Comparison of ENCODE assay signal across 7 mouse cellular contexts in genomic region chr10:79855558-79856184, GRCm38 (mm10). TPM values are rescaled to one million over a fixed set of nuclear protein-coding genes. Genes with fewer than 3 reads are reported as not detected.
DNase-seq lines count a peak whose midpoint lies in the region; ATAC-seq and TF ChIP-seq lines count a peak whose summit lies in the region.

No protein-coding gene starts in this region.

- H3K4me3 ChIP-seq in cortical plate, adult 2 months (ENCODE audit: insufficient read depth, low read length): peak overlapping the region; percentile 86
- H3K4me3 ChIP-seq in hindbrain, postnatal 0 days (ENCODE audit: low read length): peak overlapping the region; percentile 96
- peak overlapping the region; percentile 72 to 80 for H3K4me3 ChIP-seq in liver, embryonic 14.5 days (ENCODE audit: insufficient read depth in 1 of 2, low read depth in 2 of 2, low read length in 2 of 2)

- 3% methylated on average over 10 of the region's 10 CpGs for WGBS in hindbrain, postnatal 0 days
- under 1% methylated on average over 10 of the region's 10 CpGs for WGBS in liver, embryonic 14.5 days (ENCODE audit: insufficient replicate concordance)

- peaks cover 23% of the 10 kb centered on the region for H3K4me1 ChIP-seq in cortical plate, adult 2 months (ENCODE audit: control insufficient read depth, insufficient read depth, low read length)
- H3K4me1 ChIP-seq in hindbrain, postnatal 0 days (ENCODE audit: insufficient read depth, low read length): peaks cover 52% of the 10 kb centered on the region
- H3K4me1 ChIP-seq in liver, embryonic 14.5 days (replicated peaks; ENCODE audit: control insufficient read depth in 2 of 2, insufficient read depth in 2 of 2, low read length in 1 of 2): peaks cover 28 to 48% of the 10 kb centered on the region in 2 experiments

- no peak for TF ChIP-seq CTCF in cortical plate, adult 2 months (IDR thresholded peaks at IDR 0.05; ENCODE audit: extremely low read depth, insufficient read depth, low read length)
- TF ChIP-seq CTCF in hindbrain, postnatal 0 days (IDR thresholded peaks at IDR 0.05; ENCODE audit: low read depth): no peak
- no peak for TF ChIP-seq CTCF in liver, embryonic 14.5 days (IDR thresholded peaks at IDR 0.05; ENCODE audit: low read depth)

- H3K9me3 ChIP-seq in hindbrain, postnatal 0 days (ENCODE audit: low read length): no peaks in the 10 kb centered on the region
- H3K9me3 ChIP-seq in liver, embryonic 14.5 days (ENCODE audit: control insufficient read depth, low read length): no peaks in the 10 kb centered on the region

- no peak for TF ChIP-seq EP300 in liver, embryonic 14.5 days (IDR thresholded peaks at IDR 0.05; ENCODE audit: low read depth)

- H3K27ac ChIP-seq in cortical plate, adult 2 months (ENCODE audit: insufficient read depth, low read length): peak overlapping the region; percentile 47
- peak overlapping the region; percentile 100 for H3K27ac ChIP-seq in hindbrain, postnatal 0 days
- peak overlapping the region; percentile 94 for H3K27ac ChIP-seq in liver, embryonic 14.5 days

- peaks cover 16% of the 10 kb centered on the region for H3K36me3 ChIP-seq in hindbrain, postnatal 0 days (ENCODE audit: insufficient read depth, low read length)
- peaks cover 42% of the 10 kb centered on the region for H3K36me3 ChIP-seq in liver, embryonic 14.5 days (replicated peaks; ENCODE audit: control insufficient read depth, insufficient read depth, low read depth)

- TF ChIP-seq POLR2A in cortical plate, adult 2 months (IDR thresholded peaks at IDR 0.05; ENCODE audit: extremely low read depth, insufficient read depth, low read length): no peak

- peak overlapping the region; percentile 99 for H3K9ac ChIP-seq in hindbrain, postnatal 0 days (replicated peaks; ENCODE audit: low read length)
- peak overlapping the region; percentile 83 for H3K9ac ChIP-seq in liver, embryonic 14.5 days (replicated peaks)

- H3K27me3 ChIP-seq in hindbrain, postnatal 0 days (ENCODE audit: insufficient read depth, low read length): no peaks in the 10 kb centered on the region
- no peaks in the 10 kb centered on the region for H3K27me3 ChIP-seq in liver, embryonic 14.5 days (ENCODE audit: control insufficient read depth, insufficient read depth, low read length)

- peak overlapping the region; percentile 98 for H3K4me2 ChIP-seq in hindbrain, postnatal 0 days (ENCODE audit: low read depth, low read length)
- H3K4me2 ChIP-seq in liver, embryonic 14.5 days (ENCODE audit: low read depth): peak overlapping the region; percentile 87

- no peak for ATAC-seq in hindbrain, postnatal 0 days
- no peak for ATAC-seq in liver, embryonic 14.5 days (ENCODE audit: insufficient read depth)

- peak; percentile 45 for DNase-seq in 3134 (ENCODE audit: extremely low read depth, insufficient read length, low spot score)
- peak; percentile 37 to 40 for DNase-seq in B cell, adult 2 months
- peak; percentile 44 for DNase-seq in hindbrain, postnatal 0 days (ENCODE audit: low spot score)
- peak in 1 of 3 experiments; percentile 44 for DNase-seq in liver, embryonic 14.5 days (ENCODE audit: low read depth in 3 of 3, low spot score in 3 of 3)
- DNase-seq in spleen, postnatal 4 days (ENCODE audit: low spot score in 2 of 2): peak; percentile 42 to 72
- DNase-seq in retina, embryonic 14.5 days (ENCODE audit: low spot score): no peak

RNA-seq across cellular contexts. Expression of gene Ptbp1, which starts 1.4 kb away (rescaled TPM):
- 53.3 and 54.1 TPM in 2 replicates for polyA plus RNA-seq in cortical plate, adult 2 months (2012; rRNA removed)
- 166 and 173 TPM in 2 replicates for total RNA-seq in hindbrain, postnatal 0 days (2014; rRNA removed)
- 58.9 and 65.5 TPM in 2 replicates for polyA plus RNA-seq in hindbrain, postnatal 0 days (2015; fragmentation: Nextera tagmentation; extraction: Ambion mirVana)
- polyA plus RNA-seq in liver, embryonic 14.5 days (2012; rRNA removed): 118 and 126 TPM in 2 replicates
- polyA plus RNA-seq in liver, embryonic 14.5 days (2014; fragmentation: Nextera tagmentation; extraction: Ambion mirVana): 84.5 and 99.8 TPM in 2 replicates

RNA-seq across cellular contexts. Expression of gene Prtn3, which starts 18.6 kb away (rescaled TPM):
- polyA plus RNA-seq in cortical plate, adult 2 months (2012; rRNA removed): 4.3 and 5.2 TPM in 2 replicates
- 9.4 and 20.5 TPM in 2 replicates for total RNA-seq in hindbrain, postnatal 0 days (2014; rRNA removed)
- polyA plus RNA-seq in hindbrain, postnatal 0 days (2015; fragmentation: Nextera tagmentation; extraction: Ambion mirVana): 11.6 and 11.8 TPM in 2 replicates
- polyA plus RNA-seq in liver, embryonic 14.5 days (2012; rRNA removed): 133 and 152 TPM in 2 replicates
- 86.8 and 132 TPM in 2 replicates for polyA plus RNA-seq in liver, embryonic 14.5 days (2014; fragmentation: Nextera tagmentation; extraction: Ambion mirVana)

RNA-seq across cellular contexts. Expression of gene Plppr3, which starts 18.8 kb away (rescaled TPM):
- polyA plus RNA-seq in cortical plate, adult 2 months (2012; rRNA removed): 79.9 and 80.5 TPM in 2 replicates
- total RNA-seq in hindbrain, postnatal 0 days (2014; rRNA removed): 487 and 541 TPM in 2 replicates
- 268 and 283 TPM in 2 replicates for polyA plus RNA-seq in hindbrain, postnatal 0 days (2015; fragmentation: Nextera tagmentation; extraction: Ambion mirVana)
- 6.7 and 7.0 TPM in 2 replicates for polyA plus RNA-seq in liver, embryonic 14.5 days (2012; rRNA removed)
- 2.8 and 3.0 TPM in 2 replicates for polyA plus RNA-seq in liver, embryonic 14.5 days (2014; fragmentation: Nextera tagmentation; extraction: Ambion mirVana)

RNA-seq across cellular contexts. Expression of gene Elane, which starts 30.4 kb away (rescaled TPM):
- not detected in 2 replicates for polyA plus RNA-seq in cortical plate, adult 2 months (2012; rRNA removed)
- not detected in 2 replicates for total RNA-seq in hindbrain, postnatal 0 days (2014; rRNA removed)
- polyA plus RNA-seq in hindbrain, postnatal 0 days (2015; fragmentation: Nextera tagmentation; extraction: Ambion mirVana): 0.24 TPM in 1 of 2 replicates, not detected in the other
- polyA plus RNA-seq in liver, embryonic 14.5 days (2012; rRNA removed): 52.2 and 61.9 TPM in 2 replicates
- polyA plus RNA-seq in liver, embryonic 14.5 days (2014; fragmentation: Nextera tagmentation; extraction: Ambion mirVana): 116 and 151 TPM in 2 replicates

RNA-seq across cellular contexts. Expression of gene Misp, which starts 34.9 kb away (rescaled TPM):
- 0.13 and 0.21 TPM in 2 replicates for polyA plus RNA-seq in cortical plate, adult 2 months (2012; rRNA removed)
- total RNA-seq in hindbrain, postnatal 0 days (2014; rRNA removed): 0.05 and 0.22 TPM in 2 replicates
- polyA plus RNA-seq in hindbrain, postnatal 0 days (2015; fragmentation: Nextera tagmentation; extraction: Ambion mirVana): 0.33 TPM in 1 of 2 replicates, not detected in the other
- 0.13 and 0.18 TPM in 2 replicates for polyA plus RNA-seq in liver, embryonic 14.5 days (2012; rRNA removed)
- polyA plus RNA-seq in liver, embryonic 14.5 days (2014; fragmentation: Nextera tagmentation; extraction: Ambion mirVana): 0.41 TPM in 1 of 2 replicates, not detected in the other

Comparison
In these comparisons a context has a peak if more than half of its experiments do, and no peak if none do; other contexts are left out.
1. H3K27ac ChIP-seq: peak in every context shown above with its lines; median percentile 100 in hindbrain, postnatal 0 days; 94 in liver, embryonic 14.5 days; 47 in cortical plate, adult 2 months.
2. RNA of gene Plppr3, which starts 18.8 kb away (polyA plus RNA-seq): 268 to 283 TPM in hindbrain, postnatal 0 days and 79.9 to 80.5 TPM in cortical plate, adult 2 months; 2.8 to 7.0 TPM in liver, embryonic 14.5 days; every median in the first group is over 10 times any median in the second.
3. Peak in every context shown above with its lines, with median percentiles within 50 percentile points of each other: H3K4me3 ChIP-seq.